Mouse (Mus musculus) induced T-regulatory cell, adult 2 months (primary cell): ENCODE data around the gene Nsfl1c.
A peak's percentile ranks its signal among the peaks of the same experiment; 100 is the strongest.
"Not testable (repeated sequence)": the region's sequence is repeated elsewhere in the genome, so short reads cannot be mapped to it uniquely, and the experiment has no call there.

Experiments used
- DNase-seq: peaks from one replicate; pipeline ENCODE4 v3.0.0-alpha.2; 2012; ENCODE audit warnings: low read depth

Gene Nsfl1c

GRCm38 (mm10) chr2:151494035-151494803 lies at the start of gene Nsfl1c:
Gene Nsfl1c (plus strand): TSS chr2:151494182.
- peak; percentile 96 for DNase-seq

- not testable (repeated sequence) for DNase-seq
These were observed 17.9 kb upstream of the Nsfl1c start, which contains the start of gene 4921509C19Rik for GRCm38 (mm10) chr2:151476053-151476452. Gene 4921509C19Rik (minus strand): TSS chr2:151476153.

- DNase-seq: no peak
These were observed 7.5 kb upstream of the Nsfl1c start for GRCm38 (mm10) chr2:151486496-151486895.

GRCm38 (mm10) chr2:151498358-151498757 lies 4.4 kb downstream of the Nsfl1c start:
- no peak for DNase-seq

GRCm38 (mm10) chr2:151500442-151501007 lies 6.5 kb downstream of the Nsfl1c start:
- DNase-seq: no peak

- DNase-seq: no peak
These were observed 10.2 kb downstream of the Nsfl1c start for GRCm38 (mm10) chr2:151504226-151504625.

GRCm38 (mm10) chr2:151512199-151512598 lies 18.2 kb downstream of the Nsfl1c start:
- no peak for DNase-seq

- no peak for DNase-seq
These were observed 19.7 kb downstream of the Nsfl1c start for GRCm38 (mm10) chr2:151513525-151514285.

GRCm38 (mm10) chr2:151519000-151519399 lies 25.0 kb downstream of the Nsfl1c start:
- no peak for DNase-seq

GRCm38 (mm10) chr2:151524324-151525041 lies 30.5 kb downstream of the Nsfl1c start:
- peak; percentile 22 for DNase-seq

- no peak for DNase-seq
These were observed 31.5 kb downstream of the Nsfl1c start for GRCm38 (mm10) chr2:151525520-151525919.

- DNase-seq: no peak
These were observed 34.1 kb downstream of the Nsfl1c start for GRCm38 (mm10) chr2:151528066-151528465.

- no peak for DNase-seq
These were observed 35.2 kb downstream of the Nsfl1c start for GRCm38 (mm10) chr2:151529169-151529568.

GRCm38 (mm10) chr2:151530378-151531230 lies 36.6 kb downstream of the Nsfl1c start:
- peak; percentile 49 for DNase-seq

- DNase-seq: no peak
These were observed 39.6 kb downstream of the Nsfl1c start for GRCm38 (mm10) chr2:151533632-151534031.

GRCm38 (mm10) chr2:151535961-151536617 lies 42.1 kb downstream of the Nsfl1c start:
- peak; percentile 44 for DNase-seq

GRCm38 (mm10) chr2:151536618-151536974 lies 42.6 kb downstream of the Nsfl1c start:
- peak; percentile 88 for DNase-seq

- no peak for DNase-seq
These were observed 44.7 kb downstream of the Nsfl1c start for GRCm38 (mm10) chr2:151538646-151539045.

- DNase-seq: peak; percentile 95
These were observed 48.5 kb downstream of the Nsfl1c start, which contains the start of gene Fkbp1a for GRCm38 (mm10) chr2:151542323-151543062. Gene Fkbp1a (plus strand): TSS chr2:151542483.
